Mouse (Mus musculus) ES-CJ7 (cell line): ENCODE data around the gene Ep300.
A peak's percentile ranks its signal among the peaks of the same experiment; 100 is the strongest.
"Not testable (repeated sequence)": the region's sequence is repeated elsewhere in the genome, so short reads cannot be mapped to it uniquely, and the experiment has no call there.

ENCODE experiments used
- DNase-seq: peaks from one replicate; pipeline ENCODE4 v3.0.0; 2011; ENCODE audit warnings: low read depth, low spot score

Gene Ep300

GRCm38 (mm10) chr15:81700601-81701000, 115.5 kb downstream of the Ep300 start:
- peak; percentile 89 for DNase-seq

DNA sequence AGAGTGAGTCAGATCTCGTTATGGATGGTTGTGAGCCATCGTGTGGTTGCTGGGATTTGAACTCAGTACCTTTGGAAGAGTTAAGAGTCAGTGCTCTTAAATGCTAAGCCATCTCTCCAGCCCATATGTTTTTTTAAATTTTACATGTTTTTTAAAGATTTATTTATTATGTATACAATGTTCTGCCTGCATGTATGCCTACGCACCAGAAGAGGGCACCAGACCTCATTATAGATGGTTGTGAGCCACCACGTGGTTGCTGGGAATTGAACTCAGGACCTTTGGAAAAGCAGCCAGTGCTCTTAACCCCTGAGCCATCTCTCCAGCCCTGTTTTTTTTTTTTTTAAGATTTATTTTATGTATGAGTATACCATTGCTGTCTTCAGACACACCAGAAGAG, 116.2 kb downstream of the Ep300 start:
- not testable (repeated sequence) for DNase-seq
